Mouse (Mus musculus) macrophage (primary cell): Measurements from ENCODE around the gene Ogdhl. TPM values are rescaled to one million over a fixed set of nuclear protein-coding genes. Genes with fewer than 3 reads are reported as not detected.
"Not testable (repeated sequence)": the region's sequence is repeated elsewhere in the genome, so short reads cannot be mapped to it uniquely, and the experiment has no call there.

ENCODE experiments used
- H3K27ac ChIP-seq: fragments of 350-480 bp; formaldehyde crosslinking; 2 replicates; pipeline ENCODE4 v1.9.0; 2021
- H3K36me3 ChIP-seq: fragments of 350-480 bp; formaldehyde crosslinking; 2 replicates; pipeline ENCODE4 v1.9.0; 2021; ENCODE audit errors: inconsistent target
- H3K4me3 ChIP-seq: fragments of 350-480 bp; formaldehyde crosslinking; 2 replicates; pipeline ENCODE4 v1.9.0; 2021; ENCODE audit errors: inconsistent target
- H3K79me2 ChIP-seq: fragments of 350-480 bp; formaldehyde crosslinking; 2 replicates; pipeline ENCODE4 v1.9.0; 2021; ENCODE audit errors: inconsistent target
- WGBS: methylation state at CpG from one replicate; pipeline ENCODE4 v1.1.7; 2026; ENCODE audit warnings: inconsistent platforms; ENCODE audit not compliant: missing documents; 5-methylcytosine and 5-hydroxymethylcytosine counted together
- polyA plus RNA-seq: library from polyadenylated mRNA; stranded (reverse); fragments of 250-400 nt; gene quantifications from 3 replicates; pipeline ENCODE4 v1.2.4, GENCODE M21; 2018; ENCODE audit warnings: inconsistent platforms

The Ogdhl gene
- polyA plus RNA-seq, 1 experiment from 2014 or later: 0.07 TPM

DNA sequence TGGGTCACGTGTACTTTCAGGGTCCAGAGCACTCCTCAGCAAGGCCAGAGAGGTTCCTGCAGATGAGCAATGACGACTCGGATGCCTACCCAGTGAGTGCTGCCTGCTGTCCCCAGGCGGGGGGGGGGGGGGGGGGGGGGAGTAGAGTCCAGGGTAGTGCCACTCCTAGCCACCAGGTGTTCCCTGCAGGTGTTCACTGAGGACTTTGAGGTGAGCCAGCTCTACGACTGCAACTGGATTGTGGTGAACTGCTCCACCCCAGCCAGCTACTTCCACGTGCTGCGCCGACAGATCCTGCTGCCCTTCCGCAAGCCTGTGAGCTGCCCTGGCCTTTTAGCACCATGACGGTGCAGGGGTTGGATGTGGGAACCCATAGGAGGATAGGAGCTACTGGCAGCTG, 22.9 kb downstream of the Ogdhl start:
- H3K4me3 ChIP-seq: no peak overlapping the region
- no peak overlapping the region for H3K27ac ChIP-seq
- no peaks in the 10 kb centered on the region for H3K79me2 ChIP-seq
- no peaks in the 10 kb centered on the region for H3K36me3 ChIP-seq
- WGBS: 89% methylated on average over 7 of the region's 10 CpGs

DNA sequence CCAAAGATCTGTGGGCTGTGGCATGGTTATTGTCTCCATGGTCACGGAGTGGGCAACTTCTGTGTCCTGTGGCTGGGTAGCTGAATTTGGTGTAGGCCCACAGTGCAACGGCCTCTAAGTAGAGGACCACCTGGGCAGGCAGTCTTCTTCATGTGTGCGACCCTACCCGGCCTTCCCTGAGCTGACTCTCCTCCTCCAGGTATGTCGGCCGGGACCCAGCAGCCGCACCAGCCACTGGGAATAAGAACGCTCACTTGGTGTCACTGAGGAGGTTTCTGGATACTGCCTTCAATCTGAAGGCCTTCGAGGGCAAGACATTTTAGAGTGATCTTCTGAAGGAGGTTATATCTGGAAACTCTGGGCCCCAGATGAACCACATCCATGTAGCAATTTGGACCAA, 25.5 kb downstream of the Ogdhl start:
- no peaks in the 10 kb centered on the region for H3K36me3 ChIP-seq
- no peak overlapping the region for H3K4me3 ChIP-seq
- no peaks in the 10 kb centered on the region for H3K79me2 ChIP-seq
- WGBS: 91% methylated on average over 9 of the region's 9 CpGs
- no peak overlapping the region for H3K27ac ChIP-seq

DNA sequence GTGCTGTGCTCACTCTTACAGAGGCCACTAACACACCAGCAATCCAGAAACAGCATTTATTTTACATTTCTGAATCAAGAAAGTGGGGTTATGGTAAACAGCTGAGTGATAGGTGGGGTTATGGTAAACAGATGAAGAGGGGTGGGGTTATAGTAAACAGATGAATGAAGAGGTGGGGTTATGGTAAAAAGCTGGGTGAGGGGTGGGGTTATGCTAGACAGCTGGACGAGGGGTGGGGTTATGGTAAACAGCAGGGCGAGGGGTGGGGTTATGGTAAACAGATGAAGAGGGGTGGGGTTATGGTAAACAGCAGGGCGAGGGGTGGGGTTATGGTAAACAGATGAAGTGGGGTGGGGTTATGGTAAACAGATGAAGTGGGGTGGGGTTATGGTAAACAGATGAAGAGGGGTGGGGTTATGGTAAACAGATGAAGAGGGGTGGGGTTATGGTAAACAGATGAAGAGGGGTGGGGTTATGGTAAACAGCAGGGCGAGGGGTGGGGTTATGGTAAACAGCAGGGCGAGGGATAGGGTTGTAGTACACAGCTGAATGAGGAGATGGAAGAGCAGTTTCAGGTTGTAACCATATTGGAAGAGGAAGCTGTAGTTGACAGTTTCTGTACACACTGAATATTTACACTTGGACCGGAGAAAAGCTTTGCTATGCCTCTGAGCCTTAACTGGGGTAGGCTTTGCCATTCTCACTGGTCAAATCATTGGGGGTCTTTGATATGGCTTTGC, 29.5 kb downstream of the Ogdhl start:
- H3K79me2 ChIP-seq, H3K36me3 ChIP-seq, H3K4me3 ChIP-seq, H3K27ac ChIP-seq: not testable (repeated sequence)
- WGBS: 30% methylated on average over 4 of the region's 6 CpGs

DNA sequence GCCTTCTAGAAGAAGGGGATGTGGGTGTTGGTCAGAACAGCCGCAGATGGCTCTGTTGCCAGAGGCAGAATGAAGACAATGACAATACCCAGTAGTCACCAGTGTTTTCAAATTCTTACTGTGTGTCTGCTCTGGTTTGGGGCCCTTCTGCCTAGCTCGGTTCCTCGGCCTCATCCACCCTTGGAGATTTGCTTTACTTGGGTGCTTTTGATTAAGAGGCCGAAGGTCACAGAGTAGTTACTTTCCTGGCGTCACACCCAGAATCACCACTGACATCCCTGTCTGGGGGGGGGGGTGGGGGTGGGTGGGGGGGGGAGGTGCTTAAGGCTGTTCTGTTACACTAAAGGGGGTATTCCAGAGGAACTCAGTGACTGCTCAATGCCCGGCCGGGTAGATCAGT, 42.5 kb downstream of the Ogdhl start:
- no peaks in the 10 kb centered on the region for H3K36me3 ChIP-seq
- 70% methylated on average over 6 of the region's 7 CpGs for WGBS
- no peaks in the 10 kb centered on the region for H3K79me2 ChIP-seq
- no peak overlapping the region for H3K27ac ChIP-seq
- no peak overlapping the region for H3K4me3 ChIP-seq

DNA sequence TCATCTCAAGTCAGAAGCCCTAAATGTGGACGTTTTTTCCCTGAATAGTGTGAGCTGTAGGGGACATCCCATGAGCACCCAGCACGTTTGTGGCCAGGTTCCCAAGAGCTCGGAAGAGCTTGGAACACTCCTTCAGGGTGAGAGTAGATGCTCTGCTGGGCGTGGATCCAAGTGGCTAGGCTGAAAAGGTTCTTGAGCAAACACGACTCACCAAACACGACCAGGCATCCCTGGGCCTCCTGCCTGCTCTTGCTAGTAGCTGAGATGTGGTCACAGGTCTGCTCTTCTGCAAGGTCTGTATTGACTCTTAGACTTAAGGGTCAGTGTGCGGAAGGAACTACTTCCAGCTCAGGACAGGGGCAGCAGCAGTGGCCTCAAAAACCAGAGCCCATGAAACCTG, 47.9 kb downstream of the Ogdhl start:
- whole genome bisulfite sequencing: 78% methylated on average over 7 of the region's 7 CpGs
- Histone ChIP-seq H3K79me2 (no peaks in the 10 kb centered on the region), H3K4me3 (no peak overlapping the region), H3K36me3 (no peaks in the 10 kb centered on the region), H3K27ac (no peak overlapping the region)

DNA sequence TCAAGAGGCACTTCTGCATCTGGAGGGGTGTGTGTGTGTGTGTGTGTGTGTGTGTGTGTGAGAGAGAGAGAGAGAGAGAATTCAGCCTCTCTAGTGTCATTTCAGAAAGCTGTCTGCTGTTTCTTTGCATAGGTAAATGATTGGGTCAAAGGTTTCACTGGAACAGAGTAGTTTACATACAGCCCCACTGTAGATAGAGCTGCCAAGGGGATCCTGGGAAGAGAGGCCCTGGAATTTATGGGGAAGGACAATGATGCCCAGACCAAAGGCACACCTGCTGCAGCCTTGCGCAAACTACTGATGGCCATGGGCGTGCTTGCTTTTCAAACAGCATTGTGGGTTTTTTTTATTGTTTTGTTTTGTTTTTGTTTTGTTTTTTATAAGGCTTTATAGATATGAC, 50.7 kb downstream of the Ogdhl start:
- Histone ChIP-seq H3K36me3 (no peaks in the 10 kb centered on the region), H3K79me2 (no peaks in the 10 kb centered on the region), H3K27ac (no peak overlapping the region), H3K4me3 (no peak overlapping the region)
- WGBS: 79% methylated on average over 2 of the region's 2 CpGs

DNA sequence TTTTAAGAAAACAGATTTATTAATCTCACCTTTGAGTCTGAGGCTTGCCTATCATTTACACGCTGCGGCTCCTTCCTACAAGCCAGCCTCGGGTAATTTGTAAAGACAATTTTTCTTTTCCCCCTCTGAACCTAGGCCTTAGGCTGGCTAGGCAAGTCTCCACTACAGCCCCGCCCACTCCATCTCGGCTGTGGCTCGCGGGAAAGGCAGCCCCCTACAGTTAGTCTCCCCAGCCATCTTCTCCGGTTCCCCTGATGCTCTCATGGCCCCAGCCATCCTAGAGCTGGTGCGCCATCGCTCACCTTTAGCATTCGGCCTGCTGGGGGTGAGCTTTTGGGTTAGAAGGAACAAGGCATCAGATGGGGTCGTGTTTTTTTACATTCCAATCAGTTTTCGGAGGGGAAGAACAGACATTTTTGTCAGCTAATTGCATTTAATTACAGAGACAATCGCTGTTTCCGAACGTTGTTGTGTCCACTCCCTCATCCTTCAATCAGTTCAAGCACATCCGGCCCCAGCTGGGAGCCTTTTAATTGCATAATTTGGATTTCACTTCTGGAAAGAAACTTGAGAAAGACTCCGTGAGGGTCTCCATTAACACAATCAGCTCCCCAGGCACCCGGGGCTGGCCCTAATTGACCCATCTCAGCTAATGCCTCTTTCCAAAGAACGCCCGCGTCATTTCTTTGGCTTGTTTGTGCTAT, 57.7 kb downstream of the Ogdhl start:
- Histone ChIP-seq H3K4me3 (no peak overlapping the region), H3K79me2 (no peaks in the 10 kb centered on the region), H3K27ac (no peak overlapping the region), H3K36me3 (no peaks in the 10 kb centered on the region)
- 29% methylated on average over 22 of the region's 22 CpGs for WGBS

DNA sequence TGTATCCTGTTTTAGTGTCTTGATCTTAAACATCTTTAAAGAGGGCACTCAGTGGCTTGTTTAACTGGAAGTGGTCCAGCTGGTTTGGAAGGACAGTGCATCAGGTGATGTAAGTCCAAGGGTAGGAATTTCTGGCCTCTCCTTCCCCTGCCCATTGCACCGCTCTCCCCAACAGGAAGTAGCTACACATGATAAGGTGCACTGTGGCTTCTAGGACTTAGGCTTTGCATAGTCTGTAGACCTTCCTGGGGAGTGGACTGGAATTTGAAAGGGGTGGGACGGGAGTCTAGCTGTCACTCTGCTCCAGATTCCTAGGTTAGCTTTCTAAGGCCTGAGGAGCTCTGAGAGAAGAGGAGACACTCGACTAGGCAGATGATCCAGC, 58.3 kb downstream of the Ogdhl start:
- no peaks in the 10 kb centered on the region for H3K36me3 ChIP-seq
- H3K79me2 ChIP-seq: no peaks in the 10 kb centered on the region
- H3K27ac ChIP-seq: no peak overlapping the region
- H3K4me3 ChIP-seq: no peak overlapping the region
- 19% methylated on average over 3 of the region's 3 CpGs for WGBS

DNA sequence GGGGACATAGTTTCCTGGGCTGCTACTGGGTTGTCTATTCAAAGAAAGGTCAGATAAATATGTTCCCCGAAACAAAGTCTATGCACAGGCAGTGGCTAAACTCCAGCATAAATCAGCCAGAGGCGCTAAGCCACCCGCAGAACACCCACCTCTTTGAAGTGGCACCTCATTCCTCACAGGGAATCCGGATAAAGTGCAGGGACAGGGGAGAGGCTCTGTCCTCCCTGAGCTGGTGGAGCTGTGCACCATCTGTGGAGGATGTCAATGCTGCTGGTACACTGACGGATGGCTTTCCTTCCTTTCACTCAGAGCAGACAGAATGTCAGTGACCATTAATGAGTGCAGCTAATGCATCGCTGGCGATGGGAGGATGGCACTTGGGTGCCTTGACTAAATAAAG, 59.2 kb downstream of the Ogdhl start:
- H3K79me2 ChIP-seq: no peaks in the 10 kb centered on the region
- no peaks in the 10 kb centered on the region for H3K36me3 ChIP-seq
- H3K27ac ChIP-seq: no peak overlapping the region
- no peak overlapping the region for H3K4me3 ChIP-seq
- WGBS: 36% methylated on average over 7 of the region's 7 CpGs

DNA sequence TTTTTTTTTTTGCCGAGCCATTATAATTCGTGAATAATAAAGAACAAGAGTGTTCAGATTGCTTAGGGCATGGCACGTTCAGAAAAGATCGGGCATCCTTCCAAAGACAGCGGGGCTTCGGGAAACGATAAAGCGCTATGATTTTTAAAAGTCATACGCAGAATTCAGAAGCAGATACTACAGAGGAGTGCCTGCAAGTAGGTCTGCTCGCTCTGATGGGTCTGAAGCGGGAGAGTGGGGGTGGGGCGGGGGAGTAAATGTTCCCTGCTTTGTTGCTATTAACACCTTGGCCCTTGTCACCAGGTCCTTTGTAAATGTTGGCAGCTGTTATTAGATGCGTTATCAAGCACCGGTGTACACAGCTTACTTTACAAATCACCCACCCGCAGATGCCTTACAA, 59.8 kb downstream of the Ogdhl start:
- 53% methylated on average over 15 of the region's 15 CpGs for WGBS
- no peaks in the 10 kb centered on the region for H3K79me2 ChIP-seq
- no peak overlapping the region for H3K4me3 ChIP-seq
- H3K36me3 ChIP-seq: no peaks in the 10 kb centered on the region
- no peak overlapping the region for H3K27ac ChIP-seq

DNA sequence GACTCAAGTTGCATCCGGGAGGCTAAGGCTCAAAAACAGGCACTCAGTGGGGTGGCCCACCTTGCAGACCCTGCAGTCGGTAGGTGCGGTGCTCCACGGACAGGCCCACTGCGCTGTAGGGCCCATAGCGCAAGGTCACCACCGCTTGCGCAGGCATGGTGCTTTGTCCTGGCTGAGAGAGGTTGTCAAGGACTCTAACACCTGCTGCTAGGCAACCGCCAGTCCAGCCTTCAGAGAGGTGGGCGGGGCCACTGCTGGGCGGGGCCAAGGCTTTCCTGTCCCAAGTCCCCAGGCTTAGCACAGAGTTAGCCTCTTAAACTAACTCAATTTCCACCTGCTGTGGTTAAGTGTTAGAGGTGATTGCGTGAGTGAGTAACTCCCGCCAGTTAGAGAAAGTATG, 66.4 kb downstream of the Ogdhl start, which contains the start of gene 1700024G13Rik:
1700024G13Rik (minus strand) TSS at position 196 of the 400 bp plus-strand sequence.
- H3K79me2 ChIP-seq: no peaks in the 10 kb centered on the region
- H3K27ac ChIP-seq: no peak within 1 kb of the TSS
- no peaks in the 10 kb centered on the region for H3K36me3 ChIP-seq
- H3K4me3 ChIP-seq: no peak within 1 kb of the TSS
- WGBS: 14% methylated on average over 13 of the region's 13 CpGs

Other genes starting within 250 kb of the Ogdhl start
- gene Oxnad1, start 236.6 kb upstream of the Ogdhl start, polyA plus RNA-seq: 7.6 to 12.3 TPM (median 8.1 TPM) in 3 replicates
- 21.6 to 27.2 TPM (median 25.1 TPM) in 3 replicates for gene Dph3, start 236.3 kb upstream of the Ogdhl start, polyA plus RNA-seq
- gene Msmb, start 180.0 kb upstream of the Ogdhl start, polyA plus RNA-seq: not detected in 3 replicates
- 137 to 536 TPM (median 493 TPM) in 3 replicates for gene Ncoa4, start 162.2 kb upstream of the Ogdhl start, polyA plus RNA-seq
- gene Timm23, start 120.1 kb upstream of the Ogdhl start, polyA plus RNA-seq: 85.3 to 157 TPM (median 86.3 TPM) in 3 replicates
- gene Parg, start 120.1 kb upstream of the Ogdhl start, polyA plus RNA-seq: 20.5 to 23.9 TPM (median 21.0 TPM) in 3 replicates
- gene 1700024G13Rik, start 66.4 kb downstream of the Ogdhl start, polyA plus RNA-seq: not detected in 3 replicates
- gene Slc18a3, start 142.8 kb downstream of the Ogdhl start, polyA plus RNA-seq: not detected in 3 replicates
- gene Chat, start 144.0 kb downstream of the Ogdhl start, polyA plus RNA-seq: not detected in 3 replicates
- gene Ercc6, start 191.5 kb downstream of the Ogdhl start, polyA plus RNA-seq: 2.9 to 4.7 TPM (median 3.1 TPM) in 3 replicates